Mouse (Mus musculus) 416B (cell line): ENCODE results near the gene Bcas1.

Experiments
- DNase-seq: peaks from one replicate; pipeline ENCODE4 v3.0.0; 2011; ENCODE audit warnings: low read depth

Gene Bcas1

DNA sequence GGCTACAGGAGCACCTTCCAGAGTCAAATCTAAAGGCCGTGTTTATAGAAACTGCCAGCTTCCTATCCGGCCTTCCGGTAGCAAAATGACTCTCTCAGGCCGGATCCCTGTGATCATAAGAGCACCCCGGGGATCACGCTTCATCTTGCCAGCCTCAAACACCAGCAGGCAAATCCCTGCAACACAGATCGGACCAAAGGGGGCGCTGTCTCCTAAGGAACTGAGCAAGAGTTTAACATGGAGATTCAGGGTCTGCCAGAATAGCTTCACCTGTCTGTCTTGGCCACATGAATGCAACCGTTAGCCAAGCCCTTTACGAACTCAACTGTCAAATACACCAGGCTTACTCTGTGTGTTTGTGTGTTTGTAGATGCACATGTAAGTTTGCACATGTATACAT lies 8.9 kb downstream of the Bcas1 start:
- peak; percentile 50 for DNase-seq

DNA sequence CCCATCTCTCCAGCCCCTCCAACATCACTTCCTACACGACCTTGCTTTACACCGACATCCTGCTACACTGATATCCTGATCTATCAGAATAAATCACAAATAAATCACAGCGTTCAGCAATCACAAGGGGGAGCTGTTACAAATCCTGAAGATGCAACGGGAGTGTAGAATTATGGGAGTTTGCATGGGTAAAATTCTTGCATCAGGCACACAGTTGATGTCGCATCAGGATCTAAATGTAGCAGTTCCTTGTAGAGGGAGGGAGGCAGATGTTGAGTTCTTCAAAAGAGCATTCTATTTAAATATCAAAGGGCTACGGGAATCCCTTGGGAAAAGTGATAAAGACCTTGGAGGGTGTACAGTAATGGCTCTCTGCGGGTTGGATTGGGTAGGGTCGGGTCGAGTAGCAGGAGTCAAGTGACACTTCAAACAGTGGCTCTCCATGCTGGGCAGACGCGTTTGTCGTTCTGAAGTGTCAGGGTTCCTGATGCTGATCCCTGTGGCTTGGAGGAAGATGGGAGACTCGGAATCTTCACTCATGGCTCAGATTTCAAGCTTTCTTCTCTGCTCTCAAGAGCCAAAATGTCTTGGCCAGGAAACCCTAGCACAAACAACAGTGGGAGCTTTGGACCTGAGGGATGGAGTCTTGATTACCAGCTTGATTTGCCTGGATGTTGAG lies 16.0 kb downstream of the Bcas1 start:
- no peak for DNase-seq

DNA sequence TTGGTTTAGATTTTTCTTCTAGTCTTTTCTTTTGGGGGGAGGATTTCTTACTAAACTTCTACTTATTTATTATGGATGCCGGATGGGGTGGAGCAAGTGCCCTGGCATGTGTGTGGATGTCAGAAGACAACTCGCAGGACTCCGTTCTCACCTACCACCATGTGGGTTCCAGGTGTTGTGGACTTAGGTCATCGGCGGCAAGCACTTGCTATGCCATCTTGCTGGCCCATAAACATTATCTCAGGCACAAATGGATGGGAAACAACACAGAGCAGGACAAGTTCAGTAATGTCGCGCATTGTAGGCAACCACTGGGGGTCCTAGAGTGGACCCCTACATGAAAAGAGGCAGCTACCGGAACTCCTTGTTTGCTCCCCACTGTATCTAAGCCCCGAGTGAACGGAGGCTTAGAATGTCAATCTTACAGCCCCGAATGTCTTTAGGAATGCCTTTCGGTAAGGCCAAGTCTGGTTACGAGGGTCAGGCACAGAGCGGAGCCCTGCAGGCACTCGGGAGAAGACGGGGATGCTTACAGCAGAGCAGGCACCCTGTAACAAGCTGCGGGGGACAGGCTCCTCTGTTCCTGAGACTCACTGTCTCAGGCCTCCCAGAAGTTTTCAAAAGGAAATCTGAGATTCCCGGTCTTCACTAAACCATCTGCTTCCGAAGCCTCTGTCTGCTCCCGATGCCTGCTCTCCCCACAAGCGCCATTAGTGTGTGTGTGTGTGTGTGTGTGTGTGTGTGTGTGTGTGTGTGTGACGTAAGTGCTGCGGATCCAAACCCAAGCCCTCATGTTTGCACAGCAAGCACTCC lies 16.8 kb downstream of the Bcas1 start:
- DNase-seq, result no peak

DNA sequence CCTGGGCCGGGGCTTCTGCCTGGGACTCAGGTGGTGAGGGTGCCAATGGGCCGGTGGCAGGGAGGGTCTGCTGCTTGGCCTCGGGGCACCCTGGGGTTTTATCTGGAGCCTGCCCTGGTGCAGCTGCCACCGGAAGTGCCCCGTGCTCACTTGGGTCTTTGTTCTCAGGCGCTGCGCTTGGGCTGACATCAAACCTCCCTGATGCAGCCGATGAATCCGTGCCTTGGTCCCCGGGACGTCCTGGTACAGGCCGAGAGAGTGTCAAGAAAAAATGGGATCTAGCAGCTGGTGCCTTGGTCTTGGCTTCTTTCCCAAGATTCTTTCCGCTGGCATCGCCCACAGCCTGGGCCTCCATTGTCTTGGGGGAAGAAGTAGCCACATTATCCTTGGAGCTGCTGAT lies 21.2 kb downstream of the Bcas1 start:
- DNase-seq, result no peak

DNA sequence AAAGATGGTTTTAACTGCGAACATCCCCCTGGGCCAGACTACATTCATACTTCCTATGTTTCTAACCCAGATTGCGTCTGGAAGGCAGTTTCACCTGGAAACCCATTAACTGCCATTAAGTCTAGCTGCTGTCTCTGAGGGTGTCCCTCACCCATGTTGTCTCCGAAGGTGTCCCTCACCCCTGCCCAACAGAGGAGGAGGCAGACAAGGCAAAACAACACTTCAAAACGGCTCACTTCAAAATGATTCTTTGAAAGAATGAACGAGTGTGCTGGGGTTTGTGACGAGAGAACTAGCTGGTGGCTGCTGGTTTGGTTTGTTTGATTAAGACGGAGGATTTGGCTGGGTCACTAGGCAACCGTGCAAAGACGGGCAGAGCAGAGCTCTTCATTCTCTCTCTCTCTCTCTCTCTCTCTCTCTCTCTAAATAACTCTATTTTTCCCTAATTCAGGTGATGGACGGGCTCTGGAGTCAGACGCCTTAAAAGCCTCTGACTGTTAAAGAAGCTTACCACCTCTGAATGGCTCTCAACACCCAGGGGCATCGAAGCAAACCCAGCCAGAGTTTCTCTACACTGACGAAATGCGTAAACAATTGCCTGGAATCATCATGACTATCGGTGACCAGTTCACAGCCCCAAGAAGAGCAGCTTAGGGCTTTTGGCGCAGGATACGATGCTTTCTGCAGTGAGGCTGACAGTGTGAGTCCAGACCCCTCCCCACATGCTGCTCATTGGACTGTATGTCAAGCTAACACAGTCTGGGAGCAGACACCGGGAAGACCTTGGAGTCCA lies 22.7 kb downstream of the Bcas1 start:
- DNase-seq, result no peak

DNA sequence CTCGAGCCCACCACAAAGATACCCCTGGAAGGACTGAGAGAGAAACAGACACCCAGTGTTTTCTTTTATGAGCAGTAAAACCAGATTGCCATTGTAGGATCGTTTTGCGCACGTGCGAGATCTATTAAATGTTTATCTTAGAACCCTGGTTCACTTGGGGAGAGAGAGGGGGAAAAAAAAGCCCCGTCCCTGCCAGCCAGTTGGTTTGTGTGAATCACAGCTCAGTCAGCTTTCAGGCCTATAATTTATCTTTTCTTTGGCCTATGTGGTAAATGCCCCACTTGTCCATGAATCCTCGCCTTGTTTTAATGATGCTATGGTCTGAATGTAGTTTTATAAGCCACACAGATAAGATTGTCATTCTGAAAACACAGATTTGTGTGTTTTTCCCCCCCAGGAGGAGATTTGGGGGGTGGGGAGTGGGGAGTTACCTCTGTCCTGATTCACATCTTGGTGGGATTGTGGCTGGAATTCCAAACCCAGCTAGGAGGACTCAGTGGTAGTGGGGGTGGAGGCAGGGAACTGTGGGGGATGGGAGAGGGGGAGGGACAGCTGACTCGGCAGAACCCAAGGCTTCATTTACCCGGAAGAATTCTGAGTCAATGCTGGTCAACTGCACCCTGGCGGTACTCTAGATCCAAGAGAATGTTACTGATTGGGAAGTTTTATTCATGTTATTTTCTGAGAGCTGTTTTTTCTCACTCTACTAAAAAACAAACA lies 23.8 kb downstream of the Bcas1 start:
- no peak for DNase-seq

DNA sequence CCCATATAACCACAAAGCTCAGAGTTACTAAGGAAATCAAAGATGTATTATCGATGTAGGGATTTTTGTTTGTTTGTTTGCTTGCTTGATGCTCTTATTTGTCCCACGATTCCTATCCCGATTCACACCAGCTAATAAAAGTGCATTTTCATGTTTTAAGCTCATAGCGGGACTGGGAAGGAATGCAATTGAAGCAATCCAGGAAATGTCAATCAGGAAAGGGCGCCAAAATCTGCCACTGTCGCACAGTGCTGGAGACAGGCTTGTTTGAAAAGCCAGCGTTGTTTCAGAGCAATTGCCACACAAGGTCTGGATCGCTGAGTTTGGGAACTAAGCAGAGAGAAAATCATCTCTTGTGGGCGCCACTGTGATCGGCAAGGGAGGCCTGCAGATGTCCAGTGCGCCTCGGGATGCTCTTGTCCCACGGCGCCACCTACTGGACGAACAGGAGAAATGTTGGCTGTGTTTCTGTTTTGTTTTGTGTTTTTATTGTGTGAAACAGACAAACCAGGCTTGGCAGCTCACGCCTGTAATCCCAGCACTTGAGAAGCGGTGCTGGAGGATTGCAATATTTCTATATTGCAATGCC lies 26.3 kb downstream of the Bcas1 start:
- peak; percentile 72 for DNase-seq

DNA sequence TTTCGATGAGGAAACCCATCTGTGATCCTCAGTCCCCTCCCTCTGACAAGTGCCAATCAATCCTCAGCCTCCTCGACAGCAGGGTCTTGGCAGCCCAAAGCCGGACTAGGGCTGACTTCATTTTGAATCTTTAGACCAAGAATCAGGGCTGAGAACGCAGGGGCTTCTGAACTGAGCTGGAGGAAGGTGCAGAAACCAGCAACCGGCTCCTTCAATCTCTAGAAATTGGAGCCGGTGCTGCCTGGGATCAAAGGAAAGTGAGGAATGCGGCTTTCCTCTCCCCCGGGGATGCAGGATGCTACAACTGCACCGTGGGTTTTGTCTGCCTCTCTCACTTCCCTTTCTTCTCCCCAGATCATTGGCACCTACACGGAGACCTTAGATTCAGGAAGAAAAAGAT lies 27.0 kb downstream of the Bcas1 start:
- no peak for DNase-seq

DNA sequence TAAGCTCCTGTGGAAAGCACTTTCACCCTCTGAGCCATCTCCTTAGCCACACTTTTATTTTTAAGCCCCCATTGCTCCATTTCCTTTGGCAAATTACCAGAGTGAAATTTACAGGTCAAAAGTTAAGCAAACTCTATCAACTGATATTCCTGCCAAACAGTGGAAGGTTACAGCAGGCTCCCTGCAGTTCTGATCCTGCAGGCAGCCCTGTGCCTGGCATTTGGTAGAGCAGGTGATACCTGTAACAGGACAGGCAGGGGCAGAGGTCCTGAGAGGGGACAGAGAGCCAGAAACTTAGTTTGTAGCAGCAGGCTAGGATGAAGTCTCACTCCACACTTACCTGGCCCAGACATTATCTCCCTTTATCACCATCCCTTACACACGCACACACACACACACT lies 35.7 kb downstream of the Bcas1 start:
- DNase-seq, result no peak

DNA sequence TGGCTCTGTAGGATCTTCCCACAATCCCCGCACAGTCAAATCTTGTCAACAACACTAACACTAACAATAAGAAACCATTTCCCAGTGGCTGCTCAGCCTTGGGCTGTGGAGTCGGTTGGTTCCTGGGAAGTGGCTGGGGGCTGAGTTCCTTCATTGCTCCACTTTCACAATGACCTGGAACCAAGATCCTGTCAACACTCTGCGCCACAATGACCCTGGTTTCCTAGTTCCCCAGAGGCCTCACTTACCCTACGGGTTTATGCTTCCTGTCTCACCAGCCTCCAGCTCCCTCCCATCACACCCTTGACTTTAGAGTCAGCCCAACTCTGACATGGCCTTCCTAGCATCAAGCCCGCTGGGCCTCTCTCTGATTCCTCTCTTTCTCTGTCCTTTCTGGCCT lies 39.3 kb downstream of the Bcas1 start:
- DNase-seq, result peak; percentile 12

DNA sequence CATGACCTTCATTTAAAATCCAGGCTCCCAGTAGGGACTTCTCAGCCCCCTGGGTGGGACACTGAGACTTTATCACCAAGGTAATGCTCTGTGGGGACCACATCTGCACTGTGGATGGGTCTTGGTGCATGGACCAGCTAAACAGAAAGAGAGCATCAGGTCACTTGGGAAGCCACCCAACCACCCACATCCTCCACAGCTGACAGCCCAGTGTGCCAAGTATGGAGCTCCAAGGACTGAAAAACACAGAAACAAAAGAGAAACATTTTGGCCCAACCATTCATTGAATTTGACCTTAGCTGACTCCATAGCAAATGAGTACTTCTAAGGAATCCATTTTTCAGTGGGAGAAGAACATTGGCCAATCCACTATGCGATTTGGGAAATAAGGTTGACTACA lies 42.1 kb downstream of the Bcas1 start:
- no peak for DNase-seq

DNA sequence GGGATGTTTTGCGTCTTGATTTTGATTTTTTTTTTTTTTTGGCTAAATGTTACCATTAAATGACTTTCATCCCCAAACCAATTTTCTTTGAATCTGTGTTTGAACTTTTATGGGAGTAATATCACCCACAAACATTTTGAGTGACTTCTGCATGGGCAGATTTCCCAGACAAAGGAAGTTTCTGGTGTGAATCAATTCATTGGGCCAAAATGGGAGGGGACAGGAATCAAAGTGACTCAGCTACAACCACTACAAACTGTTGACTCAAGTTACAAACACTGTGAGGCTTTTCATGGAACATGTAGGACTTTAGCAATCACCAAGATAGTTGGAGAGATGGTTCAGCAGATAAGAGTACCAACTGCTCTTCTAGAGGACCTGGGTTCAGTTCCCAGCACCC lies 42.9 kb downstream of the Bcas1 start:
- peak; percentile 43 for DNase-seq

DNA sequence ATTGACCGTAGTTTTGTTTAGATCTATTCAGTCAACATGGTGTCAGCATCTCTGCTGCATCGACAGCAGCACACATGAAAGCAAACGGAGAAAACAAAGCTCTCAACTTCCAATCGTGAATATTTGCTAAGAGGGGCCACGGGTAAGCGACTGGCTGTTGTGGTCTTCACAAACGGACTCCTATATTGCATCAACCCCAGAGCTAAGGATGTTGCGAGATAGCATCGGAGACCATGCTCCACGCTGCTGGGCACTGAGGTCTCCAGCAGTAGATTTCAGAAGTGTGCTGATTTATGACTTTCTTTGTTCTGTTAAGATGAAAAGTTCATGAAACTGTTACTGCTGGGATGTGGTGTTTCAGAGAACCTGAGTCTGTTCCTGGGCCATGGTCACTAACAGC lies 54.3 kb downstream of the Bcas1 start:
- peak; percentile 29 for DNase-seq

DNA sequence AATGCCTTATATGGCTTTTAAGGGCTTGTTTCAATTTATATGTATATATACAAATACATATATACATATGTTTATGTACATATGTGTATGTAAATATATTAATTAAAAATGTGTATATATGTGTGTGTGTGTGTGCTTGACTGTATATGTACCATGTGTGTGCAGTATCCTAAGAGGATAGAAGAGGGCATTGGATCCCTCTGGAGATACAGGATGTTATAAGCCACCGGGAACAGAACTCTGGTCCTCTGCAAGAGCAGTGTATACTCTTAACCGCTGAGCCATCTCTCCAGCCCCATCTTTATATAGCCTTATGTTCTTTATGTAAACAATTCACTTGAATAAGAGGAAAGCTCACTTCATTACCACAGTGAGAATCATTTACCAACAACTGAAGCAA lies 62.0 kb downstream of the Bcas1 start:
- DNase-seq, result no peak

DNA sequence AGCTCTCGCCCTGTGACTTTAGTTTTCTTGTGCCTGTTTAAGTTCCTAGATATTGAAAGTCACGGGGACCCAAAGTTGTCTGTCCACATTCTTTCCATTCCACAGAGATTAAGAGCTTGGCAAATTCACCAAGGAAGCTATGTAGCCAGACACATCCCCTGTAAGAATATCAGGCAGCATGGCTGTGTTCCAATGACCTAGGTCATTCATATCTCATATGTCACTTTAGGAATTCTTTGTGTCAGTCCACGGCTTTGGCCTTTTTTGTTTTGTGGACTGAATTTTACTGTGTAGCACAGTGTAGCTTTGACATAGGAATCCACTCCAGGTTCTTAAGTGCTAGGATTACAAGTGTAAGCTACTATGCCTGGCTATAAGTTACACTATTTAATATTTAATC lies 62.4 kb downstream of the Bcas1 start:
- no peak for DNase-seq

DNA sequence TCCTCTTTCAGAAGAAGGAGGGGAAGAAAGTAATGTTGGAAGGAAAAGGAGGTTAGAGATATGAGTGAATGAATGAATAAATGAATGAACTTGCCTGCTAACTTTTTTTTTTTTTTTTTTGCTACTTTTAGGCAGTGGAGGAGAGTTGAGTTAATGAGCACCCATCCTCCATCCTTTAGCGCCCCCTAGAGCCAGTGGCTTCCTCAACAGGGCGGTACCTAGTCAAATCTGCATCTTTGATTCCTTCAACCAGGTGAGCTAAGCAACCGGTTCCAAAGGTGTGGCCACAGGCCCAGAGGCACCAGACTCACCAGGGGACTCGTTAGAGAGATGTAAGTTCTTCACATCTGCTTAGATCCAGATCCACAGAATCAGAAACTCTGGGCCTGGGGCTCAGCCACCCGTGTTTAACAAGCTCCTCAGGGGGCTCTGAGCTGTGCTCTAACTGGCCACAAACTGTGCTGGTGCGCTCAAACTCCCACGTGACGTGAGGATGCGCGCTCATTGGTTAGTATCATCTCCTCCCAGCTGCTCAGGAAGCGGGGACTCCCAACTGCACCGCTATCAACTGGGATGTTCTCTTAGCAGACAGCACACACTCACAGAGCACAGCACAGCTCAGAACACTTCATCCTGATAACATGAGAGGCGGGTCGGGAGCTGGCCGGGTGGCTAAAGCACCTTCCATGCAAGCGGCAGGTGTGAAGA lies 70.8 kb downstream of the Bcas1 start:
- DNase-seq, result peak; percentile 21

DNA sequence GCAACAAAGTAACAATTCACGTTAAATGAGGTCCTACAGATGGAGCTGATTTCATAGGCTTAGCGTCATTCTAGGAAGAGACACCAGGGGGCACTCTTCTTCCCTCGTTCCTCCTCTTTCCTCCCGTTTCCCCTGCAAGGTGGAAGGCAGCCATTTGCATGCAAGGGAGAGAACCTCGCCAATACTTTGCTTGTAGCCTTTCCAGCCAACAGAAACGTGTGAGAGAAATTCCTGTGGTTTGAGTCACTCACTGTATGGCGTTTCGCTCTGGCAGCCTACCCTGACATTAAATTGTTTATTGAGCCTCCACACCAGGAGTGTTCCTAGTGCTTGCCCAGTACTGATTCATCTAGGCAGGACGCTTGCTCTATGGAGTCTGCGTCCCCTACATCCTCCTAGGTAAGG lies 72.7 kb downstream of the Bcas1 start:
- peak; percentile 80 for DNase-seq

DNA sequence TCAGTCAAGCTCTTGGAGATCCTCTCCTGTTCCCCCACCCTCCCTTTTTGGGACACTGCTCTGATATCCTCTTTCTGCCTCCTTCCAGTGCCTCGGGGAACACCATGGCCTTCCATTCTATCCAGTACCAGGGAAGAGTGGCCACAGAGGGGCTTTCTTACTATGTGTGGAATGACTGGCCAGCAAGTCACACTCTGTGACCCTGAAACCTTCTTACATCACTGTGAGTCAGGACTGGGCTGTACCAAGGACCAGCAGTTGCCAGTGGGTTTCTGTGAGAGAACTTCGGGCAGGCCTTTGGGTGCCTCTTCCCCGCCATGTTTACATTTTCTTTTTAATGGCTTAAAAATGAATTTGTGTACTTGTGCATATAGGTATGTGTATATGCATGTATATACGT lies 75.4 kb downstream of the Bcas1 start:
- DNase-seq, result no peak

DNA sequence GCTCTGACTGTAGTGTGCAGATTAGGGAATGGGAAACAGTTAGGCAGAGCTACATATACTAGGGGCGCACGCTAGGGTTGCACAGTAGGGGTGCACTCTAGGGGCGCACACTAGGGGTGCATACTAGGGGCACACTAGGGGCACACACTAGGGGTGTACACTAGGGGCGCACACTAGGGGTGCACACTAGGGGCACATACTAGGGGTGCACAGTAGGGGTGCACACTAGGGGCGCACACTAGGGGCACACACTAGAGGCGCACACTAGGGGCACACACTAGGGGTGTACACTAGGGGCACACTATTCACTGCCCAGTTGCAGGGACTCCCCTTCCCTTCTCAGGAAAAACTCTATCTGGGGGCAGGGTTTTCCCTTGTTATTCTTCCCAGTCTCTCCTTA lies 75.8 kb downstream of the Bcas1 start:
- DNase-seq, result no peak

DNA sequence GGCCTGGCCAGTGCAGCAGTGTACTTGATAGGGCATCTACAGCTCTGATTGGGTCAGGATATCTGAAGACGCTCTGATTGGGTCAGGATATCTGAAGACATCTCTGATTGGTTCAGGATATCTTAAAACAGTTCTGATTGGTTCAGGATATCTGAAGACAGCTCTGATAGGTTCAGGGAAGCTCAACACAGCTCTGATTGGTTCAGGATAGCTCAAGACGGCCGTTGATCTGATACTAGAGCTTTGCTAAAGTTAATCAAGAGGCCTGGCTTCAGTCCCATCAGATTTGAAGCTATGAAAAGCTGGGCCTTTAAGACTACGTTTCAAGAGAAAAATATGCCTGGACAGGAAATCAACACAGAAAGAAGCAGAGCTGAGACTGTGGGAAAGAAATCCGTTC lies 77.9 kb downstream of the Bcas1 start:
- DNase-seq, result peak; percentile 70

DNA sequence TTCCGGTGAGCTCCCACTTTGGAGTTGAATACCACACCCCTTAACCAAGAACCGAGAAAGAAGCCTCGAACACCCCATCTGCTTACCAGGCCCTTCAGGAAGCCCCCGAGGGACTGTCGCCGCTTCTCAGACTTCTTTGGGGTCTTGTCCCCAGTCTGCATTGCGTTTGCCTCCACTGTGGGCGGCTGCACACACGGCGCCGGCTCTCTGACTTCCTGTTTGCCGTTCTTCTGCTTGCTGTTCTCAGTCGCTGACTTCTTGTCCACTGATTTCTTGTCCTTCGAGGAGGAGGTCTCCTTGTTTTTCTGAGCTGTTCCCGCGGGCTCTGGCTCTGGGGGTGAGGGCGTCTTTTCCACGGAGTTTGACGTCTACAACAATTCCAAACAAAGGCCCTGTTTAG lies 78.5 kb downstream of the Bcas1 start:
- no peak for DNase-seq
